Mouse (Mus musculus) gastrocnemius, adult 2 months (tissue): ENCODE measurements around the gene C1qtnf9. TPM values are rescaled to one million over a fixed set of nuclear protein-coding genes. Genes with fewer than 3 reads are reported as not detected.

Experiments used
- DNase-seq: peaks from one replicate; pipeline ENCODE4 v3.0.0; 2022
- H3K27ac ChIP-seq: fragments of 200-600 bp; 2 replicates; pipeline ENCODE4 v1.8.1; 2022; ENCODE audit warnings: mild to moderate bottlenecking
- H3K4me3 ChIP-seq: fragments of 200-600 bp; 2 replicates; pipeline ENCODE4 v1.8.1; 2022; ENCODE audit warnings: mild to moderate bottlenecking, moderate library complexity
- CTCF ChIP-seq: fragments of 200-600 bp; IDR thresholded peaks from 2 replicates; pipeline ENCODE4 v1.8.1; 2022; ENCODE audit warnings: antibody characterized with exemption, mild to moderate bottlenecking, moderate library complexity
- intact Hi-C: fragments of 180-260 bp; cut with DNase I; formaldehyde crosslinking; loops from one replicate; pipeline ENCODE4 v1.15.1; 2025
- total RNA-seq, 2 experiments: library from RNA; stranded (reverse); gene quantifications; 2 replicates each; pipeline ENCODE4 v1.2.3; 2021

Gene C1qtnf9
- total RNA-seq, 2 experiments from 2014 or later: 18.0 to 20.4 TPM

DNA sequence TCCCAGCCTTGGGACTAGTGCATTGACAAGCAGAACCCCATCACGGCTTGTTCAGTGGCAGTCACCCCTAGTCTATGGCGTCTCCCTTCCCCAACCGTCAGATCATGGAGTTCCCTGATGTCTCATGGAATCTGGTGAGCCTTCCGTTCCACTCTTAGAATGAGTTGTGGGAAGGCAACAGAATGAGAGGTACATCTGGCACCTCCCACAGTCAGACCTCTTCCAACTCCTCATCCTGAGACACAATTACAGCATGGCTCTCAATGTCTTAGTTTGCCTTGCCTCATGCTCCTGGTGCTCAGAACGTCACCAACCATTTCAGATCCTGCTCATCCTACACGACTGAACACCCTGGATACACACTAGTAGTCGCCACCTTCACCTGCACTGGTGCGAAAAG, 8.6 kb downstream of the C1qtnf9 start:
- H3K27ac ChIP-seq: no peak overlapping the region
- TF ChIP-seq CTCF: no peak
- intact Hi-C loops: no loop called here

DNA sequence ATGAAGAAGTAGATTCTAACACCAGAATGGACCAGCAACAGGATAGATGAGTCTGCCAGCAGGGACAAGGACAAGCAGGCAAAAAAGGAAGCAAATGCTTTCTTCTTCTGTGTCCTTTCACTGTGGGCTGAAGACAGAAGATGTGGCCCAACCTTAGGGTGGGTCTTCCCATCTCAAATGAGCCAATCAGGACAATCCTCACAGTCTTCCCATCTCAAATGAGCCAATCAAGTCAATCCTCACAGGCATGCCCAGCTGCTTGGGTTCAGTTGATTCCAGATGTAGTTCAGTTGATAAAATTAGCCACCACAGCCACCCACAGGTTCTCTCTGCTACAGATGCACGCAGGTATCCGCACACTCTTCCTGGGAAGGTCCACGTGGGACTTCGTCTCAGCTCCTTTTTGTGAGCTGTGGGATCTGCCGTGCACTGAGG, 9.6 kb downstream of the C1qtnf9 start:
- no peak for DNase-seq
- Histone ChIP-seq H3K4me3 (no peak overlapping the region), H3K27ac (no peak overlapping the region)
- intact Hi-C loops: no loop called here
- TF ChIP-seq CTCF: no peak

More for the DNA sequence above, 8.6 kb downstream of the C1qtnf9 start:
- H3K4me3 ChIP-seq: no peak overlapping the region
- no peak for DNase-seq

DNA sequence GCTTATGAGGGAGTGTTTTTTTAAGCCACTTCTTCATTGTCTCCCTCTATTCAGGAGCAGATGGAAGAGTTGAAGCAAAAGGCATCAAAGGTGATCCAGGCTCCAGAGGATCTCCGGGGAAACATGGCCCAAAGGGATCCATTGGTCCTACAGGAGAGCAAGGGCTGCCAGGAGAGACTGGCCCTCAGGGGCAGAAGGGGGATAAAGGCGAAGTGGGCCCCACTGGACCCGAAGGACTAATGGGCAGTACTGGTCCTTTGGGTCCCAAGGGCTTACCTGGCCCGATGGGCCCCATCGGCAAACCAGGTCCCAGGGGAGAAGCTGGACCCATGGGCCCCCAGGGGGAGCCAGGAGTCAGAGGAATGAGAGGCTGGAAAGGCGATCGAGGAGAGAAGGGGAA, 11.3 kb downstream of the C1qtnf9 start:
- no peak overlapping the region for H3K4me3 ChIP-seq
- TF ChIP-seq CTCF: no peak
- H3K27ac ChIP-seq: no peak overlapping the region
- no peak for DNase-seq
- intact Hi-C loops: no loop called here

DNA sequence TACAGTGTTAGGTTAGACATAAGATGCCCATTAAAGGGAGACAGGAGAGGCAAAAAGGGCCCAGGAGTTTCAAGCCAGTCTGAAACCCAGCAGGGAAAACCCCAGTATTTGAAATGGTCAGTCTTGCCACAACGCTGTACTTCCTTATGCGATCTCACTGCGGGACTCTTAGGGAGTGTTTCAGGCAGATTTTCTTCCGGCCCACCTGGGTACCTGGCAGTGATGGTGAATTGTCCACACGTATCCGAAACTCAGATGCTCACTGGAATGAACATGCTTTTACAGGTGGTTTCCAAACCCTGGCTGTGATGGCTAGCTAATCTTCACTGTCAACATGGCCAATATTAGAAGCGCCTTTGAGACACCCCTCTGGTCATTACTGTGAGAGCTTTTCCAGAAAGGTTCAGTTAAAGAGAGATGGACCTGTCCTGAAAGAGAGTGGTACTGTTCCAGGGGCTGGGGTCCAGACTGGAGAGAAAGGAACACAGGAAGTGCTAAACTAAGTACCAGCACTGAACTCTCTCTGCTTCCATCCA, 14.3 kb downstream of the C1qtnf9 start:
- no peak overlapping the region for H3K4me3 ChIP-seq
- DNase-seq: no peak
- no peak for TF ChIP-seq CTCF
- intact Hi-C loops: no loop called here
- no peak overlapping the region for H3K27ac ChIP-seq

DNA sequence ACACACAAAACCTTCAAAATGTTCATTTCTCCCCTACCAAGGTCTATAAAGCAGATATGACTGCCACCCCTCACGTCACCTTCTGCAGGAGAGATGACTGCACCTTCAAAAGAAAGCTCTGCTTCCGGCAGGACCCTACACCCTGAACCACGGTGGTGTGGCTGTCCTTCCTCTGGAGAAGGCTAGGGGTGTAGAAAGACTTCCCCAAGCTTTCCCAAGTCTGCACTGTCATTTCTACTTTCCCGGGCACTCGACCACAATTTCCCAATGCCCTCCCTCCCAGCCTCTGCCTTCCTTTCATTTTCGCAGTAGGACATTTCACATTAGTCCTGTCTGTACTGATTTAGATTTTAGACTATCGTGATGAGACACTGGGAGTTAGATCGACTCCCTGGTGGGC, 15.3 kb downstream of the C1qtnf9 start:
- DNase-seq: no peak
- intact Hi-C loops: no loop called here
- TF ChIP-seq CTCF: no peak
- Histone ChIP-seq H3K27ac (no peak overlapping the region), H3K4me3 (no peak overlapping the region)

DNA sequence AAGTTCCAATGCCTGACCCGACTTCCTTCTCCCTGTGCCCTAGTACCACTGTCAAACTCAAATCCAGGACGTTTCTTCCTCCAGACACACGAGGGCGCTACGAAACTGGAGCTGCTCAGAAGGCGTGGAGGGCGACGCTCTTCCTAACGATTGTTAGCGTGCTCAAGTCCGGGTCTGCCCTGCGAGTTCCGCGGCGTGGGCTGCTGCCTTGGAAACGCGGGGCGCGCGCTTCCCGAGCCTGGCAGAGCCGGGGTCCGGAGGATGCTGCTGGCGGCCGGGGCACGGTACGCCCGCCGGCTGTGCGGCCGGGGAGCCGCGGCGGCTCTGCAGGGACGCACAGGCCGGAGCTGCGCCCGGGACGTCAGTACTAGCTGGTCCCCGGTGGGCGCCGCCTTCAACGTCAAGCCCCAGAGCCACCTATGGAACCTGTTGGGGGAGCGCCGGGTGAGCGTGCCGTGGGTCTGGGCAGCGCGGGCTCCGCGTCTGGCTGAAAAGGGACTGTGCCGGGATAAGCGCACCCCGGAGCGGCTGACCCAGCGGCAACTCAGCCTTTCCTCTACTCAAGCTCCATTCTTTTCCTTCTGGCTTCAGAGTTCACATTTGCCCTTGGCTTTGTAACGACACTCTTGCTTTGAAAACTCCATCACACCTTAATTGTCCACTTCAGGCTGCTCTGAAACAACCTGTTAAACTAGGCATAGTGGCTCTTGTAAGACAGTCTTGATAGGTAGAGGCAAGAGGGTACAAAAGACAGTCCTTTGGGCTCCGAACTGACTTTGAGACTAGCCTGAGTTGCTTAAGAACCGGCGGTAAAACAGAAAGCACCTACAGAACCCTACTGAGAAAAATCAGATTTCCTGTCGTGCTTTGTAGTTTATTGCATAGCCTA, 16.7 kb downstream of the C1qtnf9 start, which contains the start of gene Mipep:
Gene Mipep (plus strand): TSS at position 147 of the 889 bp plus-strand sequence.
- H3K4me3 ChIP-seq: peak within 1 kb of the TSS; percentile 92
- peak within 1 kb of the TSS; percentile 85 for H3K27ac ChIP-seq
- peak; percentile 87 for TF ChIP-seq CTCF
- intact Hi-C loops: no loop called here
- peak; percentile 86 for DNase-seq

DNA sequence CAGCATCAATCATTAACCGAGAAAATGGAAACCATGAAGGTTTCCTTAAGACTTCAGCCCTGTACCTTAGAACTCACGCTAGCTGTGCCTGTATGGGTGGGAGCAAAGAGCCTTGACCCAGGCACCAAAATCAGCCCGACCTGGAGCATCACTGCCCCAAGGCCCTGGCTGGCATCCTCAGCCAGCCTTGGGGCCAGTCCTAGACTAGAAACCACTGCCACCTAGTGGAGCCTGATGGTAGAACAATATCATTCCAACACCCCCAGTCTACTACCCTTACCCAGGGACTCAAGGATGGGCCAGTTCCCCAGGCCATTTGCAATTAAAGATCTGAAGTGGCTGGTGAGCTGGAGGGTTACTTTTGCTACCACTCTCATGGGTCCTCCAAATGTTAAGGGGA, 22.2 kb downstream of the C1qtnf9 start:
- H3K27ac ChIP-seq: no peak overlapping the region
- intact Hi-C loops: no loop called here
- DNase-seq: peak; percentile 51
- no peak overlapping the region for H3K4me3 ChIP-seq
- peak; percentile 75 for TF ChIP-seq CTCF

DNA sequence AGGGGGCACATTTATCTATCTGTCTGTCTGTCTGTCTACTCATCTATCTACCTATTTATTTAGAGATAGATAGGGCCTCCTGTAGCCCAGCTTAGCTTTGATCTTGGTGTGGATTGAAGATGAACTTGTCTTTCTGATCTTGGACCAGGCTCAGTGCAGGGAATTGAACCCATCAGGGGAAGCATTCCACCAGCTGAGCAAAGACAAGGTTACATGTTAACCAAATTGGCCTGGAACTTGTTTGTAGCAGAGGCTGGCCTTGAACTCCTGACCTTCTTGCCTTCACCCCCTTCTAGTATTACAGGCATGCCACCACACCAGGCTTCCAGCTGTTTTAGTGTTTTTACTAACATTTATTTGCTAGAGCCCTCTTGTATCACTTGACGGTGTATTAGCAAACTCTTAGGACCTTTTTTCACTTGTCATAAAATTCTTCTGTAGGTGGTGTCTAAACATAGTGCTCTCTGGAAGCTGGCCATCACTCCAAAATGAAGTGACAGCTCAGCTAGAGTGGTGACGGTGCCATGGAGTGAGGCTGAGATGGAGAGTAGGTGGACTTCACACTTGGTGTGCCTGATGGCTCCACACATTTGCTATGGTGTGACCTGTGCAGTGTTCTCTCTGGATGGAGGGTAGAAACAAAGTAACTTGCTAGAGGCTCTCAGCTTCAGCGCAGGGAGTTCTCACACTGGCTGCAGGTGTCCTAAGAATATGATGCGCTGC, 28.8 kb downstream of the C1qtnf9 start:
- no peak for DNase-seq
- H3K27ac ChIP-seq: no peak overlapping the region
- no peak overlapping the region for H3K4me3 ChIP-seq
- intact Hi-C loops: loop anchor here (5.0 kb wide), 1 partner anchor 291 kb away; no protein-coding TSS in a partner anchor
- TF ChIP-seq CTCF: no peak

DNA sequence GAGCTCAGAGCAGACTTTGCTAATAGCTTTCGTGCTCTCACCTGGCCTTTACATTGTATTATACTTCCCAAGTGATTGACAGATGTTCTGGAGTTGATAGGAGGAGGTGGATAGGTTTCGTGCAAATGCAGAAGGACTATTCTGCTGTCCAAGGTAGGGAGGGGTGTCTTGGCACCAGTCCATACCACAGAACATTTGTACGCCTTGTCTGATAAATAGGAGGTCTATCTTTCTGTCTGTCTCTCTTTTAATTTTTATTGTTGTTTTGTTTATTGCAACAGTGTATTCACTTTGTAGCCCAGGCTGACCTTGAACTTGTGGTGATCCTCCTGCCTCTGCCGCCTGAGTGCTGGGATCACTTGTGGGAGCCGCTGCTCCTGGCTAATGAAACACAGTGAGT, 29.7 kb downstream of the C1qtnf9 start:
- H3K27ac ChIP-seq: no peak overlapping the region
- no peak for DNase-seq
- TF ChIP-seq CTCF: no peak
- intact Hi-C loops: loop anchor here (5.0 kb wide), 1 partner anchor 290 kb away; no protein-coding TSS in a partner anchor
- no peak overlapping the region for H3K4me3 ChIP-seq

DNA sequence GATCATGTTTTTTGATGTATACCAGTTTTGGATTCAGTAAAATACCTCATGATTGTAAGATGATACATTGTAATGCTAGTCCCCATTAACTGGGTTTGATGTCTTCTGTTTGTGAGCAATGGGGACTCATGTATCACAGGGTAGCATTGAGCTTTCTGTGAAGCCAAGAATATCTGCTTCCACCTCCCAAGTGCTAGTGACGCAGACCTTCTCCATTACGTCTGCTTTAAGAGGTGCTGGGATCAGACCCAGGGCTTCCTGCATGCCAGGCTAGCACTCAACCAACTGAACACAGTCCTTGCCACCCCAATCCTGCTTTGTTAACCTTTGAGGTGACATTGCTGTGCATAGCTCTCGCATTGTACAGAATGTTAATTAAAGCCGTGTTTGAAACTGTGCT, 30.8 kb downstream of the C1qtnf9 start:
- no peak overlapping the region for H3K4me3 ChIP-seq

DNA sequence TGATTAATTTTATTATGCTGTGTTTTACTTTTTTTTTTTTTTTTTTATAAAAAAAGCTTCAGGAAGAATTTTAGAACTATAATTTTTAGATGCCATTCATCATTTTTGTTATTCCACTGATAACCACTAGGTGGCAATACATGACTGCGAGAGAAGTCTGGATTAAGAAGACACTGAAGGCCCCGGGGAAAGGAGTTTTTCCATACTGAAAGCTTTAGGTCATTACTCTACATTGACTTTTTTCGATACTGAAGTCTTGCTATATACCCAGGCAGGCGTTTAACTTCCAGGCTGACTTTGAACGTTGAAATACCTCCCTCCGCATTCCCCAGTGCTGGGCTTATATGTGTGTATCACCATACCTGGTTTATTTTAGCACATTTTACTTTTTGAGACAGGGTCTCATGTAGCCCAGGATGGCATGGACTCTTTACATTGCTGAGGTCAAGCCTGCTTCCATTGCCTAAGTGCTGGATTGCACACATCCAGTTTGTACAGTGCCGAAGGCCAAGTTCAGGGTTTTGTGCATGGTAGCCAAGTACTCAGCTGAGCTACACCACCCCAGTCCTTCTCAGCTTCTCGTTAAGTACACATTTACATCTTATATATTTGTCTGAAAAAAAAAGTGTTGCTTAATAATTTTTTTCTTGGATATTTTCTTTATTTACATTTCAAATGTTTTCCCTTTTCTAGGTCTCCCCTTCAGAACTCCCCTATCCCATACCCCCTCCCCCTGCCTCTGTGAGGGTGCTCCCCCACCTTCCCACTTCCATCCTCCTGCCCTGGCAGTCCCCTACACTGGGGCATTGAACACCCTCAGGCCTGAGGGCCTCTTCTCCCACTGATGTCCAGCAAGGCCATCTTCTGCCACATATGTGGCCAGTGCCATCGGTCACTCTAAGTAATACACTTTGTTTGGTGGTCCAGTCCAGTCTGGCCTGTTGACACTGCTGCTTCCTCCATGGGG, 32.1 kb downstream of the C1qtnf9 start:
- no peak overlapping the region for H3K4me3 ChIP-seq
- no peak for DNase-seq
- intact Hi-C loops: loop anchor here (1.0 to 5.0 kb wide), 3 partner anchors 287 to 495 kb away; no protein-coding TSS in a partner anchor
- peak; percentile 81 for TF ChIP-seq CTCF
- no peak overlapping the region for H3K27ac ChIP-seq

More for the DNA sequence above, 30.8 kb downstream of the C1qtnf9 start:
- peak overlapping the region; percentile 20; the same call in 1 of the 2 replicates for H3K27ac ChIP-seq
- intact Hi-C loops: loop anchor here (1.0 to 5.0 kb wide), 3 partner anchors 289 to 496 kb away; no protein-coding TSS in a partner anchor
- no peak for TF ChIP-seq CTCF
- peak; percentile 48 for DNase-seq

DNA sequence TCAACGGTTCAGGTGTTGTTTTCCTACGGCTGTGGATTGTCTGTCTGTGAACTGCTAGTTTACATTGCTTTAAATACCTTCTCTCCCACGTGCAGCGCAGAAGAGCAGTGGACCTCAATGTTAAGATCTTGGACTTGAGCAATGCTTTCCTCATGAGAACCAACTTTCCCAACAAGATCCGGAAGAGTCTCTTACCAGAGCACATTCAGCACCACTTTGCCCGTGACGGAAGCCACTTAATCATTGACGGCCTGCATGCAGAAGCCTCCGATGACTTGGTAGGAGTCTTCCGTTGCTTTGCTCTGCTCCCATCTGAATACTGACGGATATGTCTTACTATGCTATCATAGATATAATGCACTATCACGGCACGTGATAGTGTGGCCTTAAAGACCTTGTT, 34.1 kb downstream of the C1qtnf9 start:
- intact Hi-C loops: no loop called here
- Histone ChIP-seq H3K27ac (no peak overlapping the region), H3K4me3 (no peak overlapping the region)
- DNase-seq: no peak
- TF ChIP-seq CTCF: no peak
